Comparison of ENCODE assay signal across 10 mouse cellular contexts in genomic region chr13:99609151-99610146, GRCm38 (mm10).
DNase-seq lines count a peak whose midpoint lies in the region; ATAC-seq lines count a peak whose summit lies in the region.
"Had no signal": no experiment of that assay in that cellular context is flagged by ENCODE, and none has a peak within 500 bp of the region (broad histone marks: within the 10 kb centered on the region; RNA-seq: fewer than 3 reads in every experiment).

No protein-coding gene starts in this region.

- H3K4me1 ChIP-seq in heart, embryonic 13.5 days, result peaks cover 60% of the 10 kb centered on the region
- H3K4me1 ChIP-seq in forebrain, embryonic 15.5 days, result peaks cover 19% of the 10 kb centered on the region
- H3K4me1 ChIP-seq in midbrain, embryonic 11.5 days (ENCODE audit: control insufficient read depth, insufficient read depth, low read length), result peaks cover 17% of the 10 kb centered on the region
- H3K4me1 ChIP-seq: liver, embryonic 13.5 days had no signal

- no peak overlapping the region for H3K9ac ChIP-seq in heart, embryonic 13.5 days
- H3K9ac ChIP-seq in forebrain, embryonic 15.5 days (replicated peaks), result no peak overlapping the region
- H3K9ac ChIP-seq in midbrain, embryonic 11.5 days (ENCODE audit: low read length), result 0 out of 2 replicates have a peak overlapping the region, but pooled peaks have one; percentile 1
- H3K9ac ChIP-seq: heart, embryonic 15.5 days; liver, embryonic 13.5 days had no signal

- H3K4me2 ChIP-seq in heart, embryonic 13.5 days, result no peak overlapping the region
- no peak overlapping the region for H3K4me2 ChIP-seq in forebrain, embryonic 15.5 days (replicated peaks)
- H3K4me2 ChIP-seq in midbrain, embryonic 11.5 days, result no peak overlapping the region
- H3K4me2 ChIP-seq: heart, embryonic 15.5 days; liver, embryonic 13.5 days had no signal

- no peak for DNase-seq in heart, postnatal 10 days
- DNase-seq in midbrain, embryonic 11.5 days (ENCODE audit: low spot score, missing footprints), result peak; percentile 90
- DNase-seq in retina, postnatal 1 day, result peak; percentile 58
- DNase-seq in left cerebral cortex, adult 11 months (ENCODE audit: low spot score), result no peak
- no peak for DNase-seq in cerebellum, adult 8-10 months
- DNase-seq in adipocyte (ENCODE audit: low spot score), result no peak
- DNase-seq: liver, embryonic 13.5 days had no signal

- H3K9me3 ChIP-seq in heart, embryonic 13.5 days, result no peaks in the 10 kb centered on the region
- no peaks in the 10 kb centered on the region for H3K9me3 ChIP-seq in forebrain, embryonic 15.5 days
- H3K9me3 ChIP-seq in midbrain, embryonic 11.5 days (ENCODE audit: control insufficient read depth, low read length), result no peaks in the 10 kb centered on the region
- H3K9me3 ChIP-seq: heart, embryonic 15.5 days; liver, embryonic 13.5 days had no signal

- H3K27ac ChIP-seq in heart, embryonic 13.5 days (replicated peaks), result peak overlapping the region; percentile 13; the same call in 1 of the 2 replicates
- H3K27ac ChIP-seq in forebrain, embryonic 15.5 days (replicated peaks), result no peak overlapping the region; the same call in 1 of the 2 replicates
- H3K27ac ChIP-seq in midbrain, embryonic 11.5 days (ENCODE audit: low read depth, low read length), result no peak overlapping the region
- H3K27ac ChIP-seq: heart, embryonic 15.5 days; liver, embryonic 13.5 days had no signal

- H3K36me3 ChIP-seq in heart, embryonic 13.5 days, result no peaks in the 10 kb centered on the region
- no peaks in the 10 kb centered on the region for H3K36me3 ChIP-seq in forebrain, embryonic 15.5 days
- H3K36me3 ChIP-seq in midbrain, embryonic 11.5 days (ENCODE audit: control insufficient read depth, insufficient read depth, low read length), result no peaks in the 10 kb centered on the region
- H3K36me3 ChIP-seq: heart, embryonic 15.5 days; liver, embryonic 13.5 days had no signal

- H3K27me3 ChIP-seq in heart, embryonic 13.5 days (replicated peaks), result no peaks in the 10 kb centered on the region
- no peaks in the 10 kb centered on the region for H3K27me3 ChIP-seq in forebrain, embryonic 15.5 days
- H3K27me3 ChIP-seq in midbrain, embryonic 11.5 days (ENCODE audit: control insufficient read depth, insufficient read depth, low read length), result no peaks in the 10 kb centered on the region
- H3K27me3 ChIP-seq: heart, embryonic 15.5 days; liver, embryonic 13.5 days had no signal

- intact Hi-C loops in heart, postnatal 10 days (cut with DNase I), result no loop called here

- WGBS in heart, embryonic 13.5 days, result 62% methylated on average over 9 of the region's 9 CpGs
- 18% methylated on average over 9 of the region's 9 CpGs for WGBS in forebrain, embryonic 15.5 days
- WGBS in midbrain, embryonic 11.5 days, result 17% methylated on average over 9 of the region's 9 CpGs

- H3K4me3 ChIP-seq in heart, embryonic 13.5 days, result no peak overlapping the region
- H3K4me3 ChIP-seq in forebrain, embryonic 15.5 days, result no peak overlapping the region
- H3K4me3 ChIP-seq in midbrain, embryonic 11.5 days (ENCODE audit: low read depth, low read length), result no peak overlapping the region
- H3K4me3 ChIP-seq: heart, embryonic 15.5 days; liver, embryonic 13.5 days had no signal

- ATAC-seq in heart, embryonic 13.5 days (ENCODE audit: extremely low read depth, insufficient number of reproducible peaks, low FRiP score, low TSS enrichment), result no peak
- peak; percentile 62; the same call in 1 of the 2 replicates for ATAC-seq in forebrain, embryonic 15.5 days (replicated peaks)
- peak; percentile 81 for ATAC-seq in midbrain, embryonic 11.5 days (ENCODE audit: low FRiP score)

Comparison
In these comparisons a context has a peak if more than half of its experiments do, and no peak if none do; other contexts are left out.
1. DNase-seq: peak in midbrain, embryonic 11.5 days (single experiment) and retina, postnatal 1 day (single experiment); none in heart, postnatal 10 days (0 of 2), left cerebral cortex, adult 11 months (single experiment), cerebellum, adult 8-10 months (single experiment) and adipocyte (single experiment).